Mouse (Mus musculus): ENCODE data around the gene Iqsec3.

DNA sequence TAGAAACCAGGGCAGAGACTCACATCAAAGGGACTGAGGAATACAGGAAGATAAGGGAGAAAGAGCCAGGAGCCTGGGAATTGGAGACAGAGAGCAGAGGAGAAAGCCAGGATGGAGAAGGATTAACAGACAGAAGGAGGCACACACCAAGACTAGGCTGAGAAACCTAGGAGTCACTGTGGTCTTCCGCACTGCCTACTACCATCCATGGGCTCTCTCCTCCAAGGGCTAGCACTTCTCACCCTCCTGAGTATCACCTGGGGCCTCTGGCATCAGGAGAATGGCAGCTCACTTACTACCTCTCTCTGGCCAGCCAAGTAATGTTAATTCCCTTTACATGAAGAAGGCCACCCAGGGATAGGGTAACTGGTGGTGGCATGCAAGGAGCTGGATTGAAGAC lies 21.5 kb upstream of the Iqsec3 start:
- no peak for TF ChIP-seq GATA1 (IDR thresholded peaks at IDR 0.05; ENCODE audit: low read length)
- no peak for TF ChIP-seq TAL1 (IDR thresholded peaks at IDR 0.05; ENCODE audit: low read length)
